Mouse (Mus musculus): ENCODE results near the gene P2ry10b.

The P2ry10b gene

DNA sequence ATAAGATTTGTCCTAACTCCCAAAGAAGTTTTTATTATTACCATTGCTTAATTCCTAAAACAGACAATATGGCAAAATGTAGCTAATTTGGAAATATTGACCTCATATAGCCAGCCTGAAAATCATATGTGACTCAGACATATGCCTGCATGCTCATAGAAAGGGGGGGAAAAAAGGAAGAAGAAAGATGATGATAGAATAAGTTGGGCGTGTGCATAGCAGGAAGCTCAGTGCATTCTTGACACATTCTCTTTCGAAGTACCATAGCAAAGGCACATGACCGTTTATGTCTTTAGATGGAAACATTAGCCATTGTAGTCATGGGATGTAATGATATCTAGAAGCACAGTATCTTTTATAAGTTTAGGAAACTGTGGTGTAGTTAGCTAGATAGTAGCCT is at the start of gene P2ry10b:
P2ry10b (plus strand) TSS at position 247 of the 400 bp plus-strand sequence.
- DNase-seq (ENCODE audit: low read depth, low spot score) = no peak

DNA sequence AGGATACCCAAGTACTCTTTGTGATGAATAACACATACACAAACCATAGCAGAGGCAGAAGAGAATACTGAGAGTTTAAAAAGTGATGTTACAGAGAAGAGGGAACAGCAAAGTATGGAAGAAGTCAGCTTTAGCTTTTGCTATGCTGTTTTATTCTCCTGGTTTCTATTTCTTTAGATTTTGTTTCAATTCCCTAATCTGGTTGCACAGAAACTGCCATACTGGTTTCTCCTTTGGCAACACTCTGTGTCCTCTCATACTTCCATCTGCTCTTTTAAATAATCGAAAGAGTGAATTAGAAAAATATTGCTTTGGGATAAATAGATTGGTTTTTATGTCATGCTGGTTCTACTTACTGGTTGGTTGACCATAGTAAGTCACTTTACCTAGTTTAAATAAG is 32.4 kb upstream of the P2ry10b start:
- DNase-seq (ENCODE audit: low read depth, low spot score) = no peak

- no peak for DNase-seq (ENCODE audit: low read depth, low spot score)
These were observed 31.7 kb upstream of the P2ry10b start for GRCm38 (mm10) chrX:107116987-107117386.

- DNase-seq (ENCODE audit: low read depth, low spot score) = no peak
These were observed 5.5 kb upstream of the P2ry10b start for GRCm38 (mm10) chrX:107143184-107143583.

DNA sequence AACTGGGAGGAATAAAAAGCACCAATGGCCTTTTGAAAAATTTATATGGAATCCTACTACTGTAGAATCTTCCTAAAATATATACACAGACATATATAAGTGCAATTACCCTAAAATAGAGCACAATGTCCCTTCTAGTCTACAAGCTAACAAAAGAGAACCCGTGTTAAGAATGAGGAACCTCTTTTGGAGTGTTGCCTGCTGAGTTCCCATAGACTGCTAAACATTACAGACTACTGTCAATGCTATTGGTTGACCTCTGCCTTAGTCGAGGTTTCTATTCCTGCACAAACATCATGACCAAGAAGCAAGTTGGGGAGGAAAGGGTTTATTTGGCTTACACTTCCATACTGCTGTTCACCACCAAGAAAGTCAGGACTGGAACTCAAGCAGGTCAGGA is 4.8 kb upstream of the P2ry10b start:
- DNase-seq (ENCODE audit: low read depth, low spot score) = no peak

DNA sequence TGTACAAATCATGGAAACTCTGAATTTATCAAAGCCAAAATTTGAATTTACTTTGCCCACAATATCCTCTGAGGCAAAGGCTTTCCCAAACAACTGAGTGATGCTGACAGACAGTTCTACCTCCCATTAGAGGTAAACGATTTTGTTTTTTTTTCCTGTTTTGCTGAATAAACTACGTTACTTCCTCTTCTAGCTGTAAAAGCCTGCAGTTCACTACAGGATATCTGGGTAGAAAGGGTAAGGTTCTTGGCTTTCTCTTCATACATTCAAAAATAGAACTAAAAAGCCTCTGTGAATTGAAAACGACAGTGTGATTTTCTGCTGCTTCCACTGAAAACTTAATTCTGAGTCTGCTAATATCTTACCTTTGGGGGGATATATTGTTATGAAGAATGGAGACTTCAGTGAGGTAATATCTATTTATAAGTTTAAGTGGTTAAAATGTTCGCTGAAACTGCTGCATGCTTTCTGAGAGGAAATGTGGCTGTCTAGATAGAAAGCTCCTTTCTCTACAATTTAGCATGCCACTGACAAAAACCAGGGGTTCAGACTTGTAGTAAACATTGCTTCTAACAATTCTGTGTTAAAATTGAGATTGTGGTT is 765 bp downstream of the P2ry10b start:
- no peak for DNase-seq (ENCODE audit: low read depth, low spot score)

- no peak for DNase-seq (ENCODE audit: low read depth, low spot score)
These were observed 1.3 kb downstream of the P2ry10b start for GRCm38 (mm10) chrX:107150027-107150426.

- DNase-seq (ENCODE audit: low read depth, low spot score) = no peak
These were observed 2.2 kb downstream of the P2ry10b start for GRCm38 (mm10) chrX:107150752-107151515.

GRCm38 (mm10) chrX:107156021-107156420 is 7.3 kb downstream of the P2ry10b start:
- no peak for DNase-seq (ENCODE audit: low read depth, low spot score)

DNA sequence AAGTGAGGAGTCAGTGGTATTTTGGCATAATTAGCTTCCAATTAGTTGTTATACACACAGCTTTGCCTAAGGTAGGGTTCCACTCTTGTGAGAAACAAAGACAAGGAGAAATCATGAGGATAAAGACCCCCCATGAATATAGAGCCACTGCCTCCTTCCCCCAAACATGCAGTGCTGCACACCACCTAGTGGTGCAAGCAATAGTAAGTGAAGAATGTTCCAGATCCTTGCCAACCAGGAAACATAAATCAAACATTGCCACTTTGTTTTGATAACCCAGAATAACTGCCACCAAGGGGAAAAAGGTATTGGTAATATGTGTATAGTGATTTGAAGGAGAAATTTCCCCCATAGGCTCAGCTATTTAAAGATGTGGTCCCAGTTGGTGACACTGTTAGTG is 11.8 kb downstream of the P2ry10b start:
- no peak for DNase-seq (ENCODE audit: low read depth, low spot score)

DNA sequence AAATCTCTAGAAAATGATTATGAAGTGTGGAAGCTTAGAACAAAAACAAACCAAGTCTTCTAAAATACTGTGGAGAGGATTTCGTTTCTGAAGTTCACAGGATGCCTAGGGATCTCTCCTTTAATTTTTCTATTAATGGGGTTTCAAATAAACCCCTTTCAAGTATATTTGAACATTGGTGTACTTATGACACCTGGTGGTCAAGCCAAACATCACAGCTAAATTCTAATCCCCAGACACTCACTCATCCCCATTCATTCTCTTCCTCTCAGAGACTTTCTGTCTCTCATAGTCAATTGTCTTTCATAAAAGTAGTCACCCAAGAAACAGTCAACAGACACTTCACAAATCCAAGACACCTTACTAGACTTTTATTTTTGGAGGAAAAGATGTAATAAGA is 19.6 kb downstream of the P2ry10b start:
- no peak for DNase-seq (ENCODE audit: low read depth, low spot score)

DNA sequence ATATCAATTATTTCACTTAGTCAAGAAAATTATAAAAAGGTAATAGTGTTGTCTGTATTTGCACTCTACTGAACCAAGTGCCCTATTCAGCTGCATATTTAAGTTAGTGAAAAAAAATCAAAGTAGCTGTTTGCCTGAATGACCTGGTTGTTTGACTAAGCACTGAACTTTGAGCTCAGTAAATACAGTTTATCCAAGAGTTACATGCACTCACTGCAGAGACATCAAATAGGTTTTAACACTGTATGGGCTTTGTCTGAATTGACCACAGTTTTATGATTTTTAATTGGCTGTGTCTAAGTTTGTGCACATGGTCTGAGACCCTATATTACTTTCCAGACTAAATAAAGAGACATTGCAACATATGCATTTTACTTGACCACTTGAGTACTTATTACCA is 20.4 kb downstream of the P2ry10b start:
- no peak for DNase-seq (ENCODE audit: low read depth, low spot score)

DNA sequence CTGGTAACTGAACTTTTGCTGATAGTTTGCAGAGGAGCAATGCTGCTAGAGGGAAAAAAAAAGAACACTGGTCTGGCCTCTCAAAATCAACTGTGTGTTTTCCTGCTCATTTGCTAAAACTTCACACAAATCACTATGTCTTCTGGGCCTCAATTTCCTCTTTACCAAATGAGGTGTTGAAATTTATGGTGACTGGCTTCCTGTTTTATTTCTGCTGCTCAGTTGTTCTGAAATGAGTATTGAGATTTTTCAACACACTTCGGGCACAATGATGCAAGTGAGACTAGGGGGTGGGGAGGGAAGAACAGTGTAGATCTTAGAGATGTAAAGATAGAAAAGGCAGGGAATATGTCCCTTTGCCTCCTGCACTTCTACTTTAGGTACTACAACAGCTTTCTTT is 30.0 kb downstream of the P2ry10b start:
- DNase-seq (ENCODE audit: low read depth, low spot score) = no peak

- no peak for DNase-seq (ENCODE audit: low read depth, low spot score)
These were observed 68.9 kb downstream of the P2ry10b start for GRCm38 (mm10) chrX:107217577-107218090.
